Mouse (Mus musculus): ENCODE measurements around the gene Col26a1.
"Not testable (repeated sequence)": the region's sequence is repeated elsewhere in the genome, so short reads cannot be mapped to it uniquely, and the experiment has no call there.

Gene Col26a1

GRCm38 (mm10) chr5:136746596-136746995 lies 136.4 kb downstream of the Col26a1 start:
- DNase-seq = no peak

- no peak for DNase-seq
Observed at GRCm38 (mm10) chr5:136738918-136739317, 144.1 kb downstream of the Col26a1 start.

- not testable (repeated sequence) for DNase-seq
Observed at GRCm38 (mm10) chr5:136726271-136726670, 156.7 kb downstream of the Col26a1 start.

GRCm38 (mm10) chr5:136721596-136721995 lies 161.4 kb downstream of the Col26a1 start:
- no peak for DNase-seq

GRCm38 (mm10) chr5:136718656-136719055 lies 164.4 kb downstream of the Col26a1 start:
- DNase-seq = no peak

GRCm38 (mm10) chr5:136717573-136717854 lies 165.5 kb downstream of the Col26a1 start:
- DNase-seq = no peak

GRCm38 (mm10) chr5:136716696-136717572 lies 166.1 kb downstream of the Col26a1 start:
- no peak for DNase-seq

- DNase-seq = peak in 1 of 2 experiments; percentile 34
Observed at GRCm38 (mm10) chr5:136714879-136715278, 168.1 kb downstream of the Col26a1 start.

GRCm38 (mm10) chr5:136714232-136714875 lies 168.7 kb downstream of the Col26a1 start:
- DNase-seq = no peak

GRCm38 (mm10) chr5:136710742-136711141 lies 172.3 kb downstream of the Col26a1 start:
- DNase-seq = no peak

- no peak for DNase-seq
Observed at GRCm38 (mm10) chr5:136708116-136708515, 174.9 kb downstream of the Col26a1 start.

GRCm38 (mm10) chr5:136706803-136707202 lies 176.2 kb downstream of the Col26a1 start:
- peak; percentile 39 to 63 for DNase-seq

- DNase-seq = peak in 1 of 2 experiments; percentile 18
Observed at GRCm38 (mm10) chr5:136705532-136705931, 177.5 kb downstream of the Col26a1 start.

- no peak for DNase-seq
Observed at GRCm38 (mm10) chr5:136704151-136704550, 178.9 kb downstream of the Col26a1 start.

- peak; percentile 41 to 81 for DNase-seq
Observed at GRCm38 (mm10) chr5:136703751-136704150, 179.3 kb downstream of the Col26a1 start.

- no peak for DNase-seq
Observed at GRCm38 (mm10) chr5:136702159-136702725, 180.8 kb downstream of the Col26a1 start.

GRCm38 (mm10) chr5:136697618-136698017 lies 185.4 kb downstream of the Col26a1 start:
- DNase-seq = no peak

GRCm38 (mm10) chr5:136696516-136696915 lies 186.5 kb downstream of the Col26a1 start:
- no peak for DNase-seq

GRCm38 (mm10) chr5:136694976-136695375 lies 188.0 kb downstream of the Col26a1 start:
- DNase-seq = no peak

GRCm38 (mm10) chr5:136693418-136693817 lies 189.6 kb downstream of the Col26a1 start:
- DNase-seq = no peak

GRCm38 (mm10) chr5:136692784-136693183 lies 190.2 kb downstream of the Col26a1 start, which contains the start of gene Myl10:
Gene Myl10, plus strand, starts transcription at chr5:136693146.
- DNase-seq = no peak
